Mouse (Mus musculus): ENCODE measurements around the gene Fdx1. TPM values are rescaled to one million over a fixed set of nuclear protein-coding genes. Genes with fewer than 3 reads are reported as not detected.

The Fdx1 gene
- polyA plus RNA-seq (2014; fragmentation: Illumina TruSeq; extraction: RNeasy Lipid Tissue Mini Kit (QIAGEN cat#74804)) = 264 TPM

GRCm38 (mm10) chr9:51962975-51963701 is at the start of gene Fdx1:
Fdx1 (minus strand) TSS chr9:51963556.

Other genes with a start within 250 kb of the Fdx1 start
- gene Arhgap20, start 198.2 kb downstream of the Fdx1 start, polyA plus RNA-seq (2014; fragmentation: Illumina TruSeq; extraction: RNeasy Lipid Tissue Mini Kit (QIAGEN cat#74804)) = 14.2 TPM
- gene Rdx, start 83.6 kb upstream of the Fdx1 start, polyA plus RNA-seq (2014; fragmentation: Illumina TruSeq; extraction: RNeasy Lipid Tissue Mini Kit (QIAGEN cat#74804)) = 661 TPM
- 25.2 TPM for gene Zc3h12c, start 205.0 kb upstream of the Fdx1 start, polyA plus RNA-seq (2014; fragmentation: Illumina TruSeq; extraction: RNeasy Lipid Tissue Mini Kit (QIAGEN cat#74804))

Measured in ovary, adult 10 weeks (tissue).